Mouse (Mus musculus) kidney, adult 10 weeks (tissue): ENCODE results near the gene Papolb. TPM values are rescaled to one million over a fixed set of nuclear protein-coding genes. Genes with fewer than 3 reads are reported as not detected.

ENCODE experiments used
- polyA plus RNA-seq: library from polyadenylated mRNA; stranded (reverse); fragments of 350-450 nt; fragmentation: Illumina TruSeq; extraction: RNeasy Lipid Tissue Mini Kit (QIAGEN cat#74804); gene quantifications from one replicate; pipeline ENCODE4 v1.2.3, GENCODE M21; 2014; ENCODE audit warnings: low read depth, low replicate concordance

The Papolb gene
- polyA plus RNA-seq = not detected

GRCm38 (mm10) chr5:142529915-142530314 lies at the start of gene Papolb:
TSS of gene Papolb (minus strand) at chr5:142530076.

GRCm38 (mm10) chr5:142550706-142551652 lies 21.1 kb upstream of the Papolb start, which contains the start of gene Radil:
TSS of gene Radil (minus strand) at chr5:142551098.

Other genes with a start within 250 kb of the Papolb start
- gene Foxk1, start 128.6 kb downstream of the Papolb start, polyA plus RNA-seq = 2.3 TPM
- gene Ap5z1, start 66.1 kb downstream of the Papolb start, polyA plus RNA-seq = 0.49 TPM
- not detected for gene Radil, start 21.0 kb upstream of the Papolb start, polyA plus RNA-seq
- gene Mmd2, start 78.7 kb upstream of the Papolb start, polyA plus RNA-seq = 0.89 TPM
- gene Wipi2, start 97.6 kb upstream of the Papolb start, polyA plus RNA-seq = 21.7 TPM
- not detected for gene Slc29a4, start 162.4 kb upstream of the Papolb start, polyA plus RNA-seq